Mouse (Mus musculus) kidney, embryonic 16.5 days (tissue): ENCODE measurements around the gene Hamp. TPM values are rescaled to one million over a fixed set of nuclear protein-coding genes. Genes with fewer than 3 reads are reported as not detected.

Experiments
- ATAC-seq: fragments of 200-750 bp; cut with Nextera tagmentation; 2 replicates; pipeline ENCODE4 v1.8.0; 2017; ENCODE audit warnings: moderate TSS enrichment; ENCODE audit not compliant: low FRiP score, low TSS enrichment
- H3K27ac ChIP-seq: fragments of 300-500 bp; sonication (generic); 2 replicates; pipeline ENCODE4 v1.5.1; 2014; ENCODE audit warnings: low read length
- H3K27me3 ChIP-seq: fragments of 300-500 bp; sonication (generic); 2 replicates; pipeline ENCODE4 v1.6.1; 2014; ENCODE audit warnings: low read length, control low read depth, mixed read lengths; ENCODE audit not compliant: insufficient read depth
- H3K36me3 ChIP-seq: fragments of 300-500 bp; sonication (generic); 2 replicates; pipeline ENCODE4 v1.6.1; 2014; ENCODE audit warnings: low read length, control low read depth, mixed read lengths; ENCODE audit not compliant: insufficient read depth
- H3K4me1 ChIP-seq: fragments of 300-500 bp; sonication (generic); 2 replicates; pipeline ENCODE4 v1.6.1; 2014; ENCODE audit warnings: low read length, control low read depth, mixed read lengths; ENCODE audit not compliant: insufficient read depth
- H3K4me2 ChIP-seq: fragments of 300-500 bp; sonication (generic); replicated peaks from 2 replicates; pipeline ENCODE4 v1.6.1; 2014; ENCODE audit warnings: low read depth, low read length
- H3K4me3 ChIP-seq: fragments of 300-500 bp; sonication (generic); 2 replicates; pipeline ENCODE4 v1.5.1; 2014; ENCODE audit warnings: mild to moderate bottlenecking, low read length
- H3K9ac ChIP-seq: fragments of 300-500 bp; sonication (generic); replicated peaks from 2 replicates; pipeline ENCODE4 v1.6.1; 2014; ENCODE audit warnings: low read length
- H3K9me3 ChIP-seq: fragments of 300-500 bp; sonication (generic); 2 replicates; pipeline ENCODE4 v1.6.1; 2016; ENCODE audit warnings: low read length, control low read depth
- WGBS: fragments of 180-500 bp; shearing (Covaris S2); extraction: QIAGEN DNeasy Blood & Tissue Kit; methylation state at CpG from one replicate; pipeline ENCODE4 v1.1.7; 2014; 5-methylcytosine and 5-hydroxymethylcytosine counted together
- polyA plus RNA-seq: library from polyadenylated mRNA; unstranded; fragments of >200 nt; fragmentation: Nextera tagmentation; extraction: Ambion mirVana; gene quantifications from 2 replicates; pipeline ENCODE4 v1.2.1, GENCODE M21; 2015

Gene Hamp
- not detected in 2 replicates for polyA plus RNA-seq

GRCm38 (mm10) chr7:30943909-30944635 is at the start of gene Hamp:
Hamp (minus strand) TSS chr7:30944032.
- no peak within 1 kb of the TSS for H3K4me3 ChIP-seq
- no peak for ATAC-seq
- peaks cover 10% of the 10 kb centered on the region for H3K36me3 ChIP-seq
- H3K4me2 ChIP-seq = no peak within 1 kb of the TSS
- H3K27ac ChIP-seq = no peak within 1 kb of the TSS
- no peaks in the 10 kb centered on the region for H3K9me3 ChIP-seq
- no peaks in the 10 kb centered on the region for H3K4me1 ChIP-seq
- no peak within 1 kb of the TSS for H3K9ac ChIP-seq
- H3K27me3 ChIP-seq = no peaks in the 10 kb centered on the region
- WGBS = 71% methylated on average over 9 of the region's 9 CpGs

- Histone ChIP-seq H3K9ac (no peak overlapping the region), H3K4me2 (no peak overlapping the region), H3K9me3 (peaks cover 6% of the 10 kb centered on the region), H3K27me3 (no peaks in the 10 kb centered on the region), H3K4me1 (no peaks in the 10 kb centered on the region), H3K4me3 (no peak overlapping the region), H3K36me3 (no peaks in the 10 kb centered on the region), H3K27ac (no peak overlapping the region)
- ATAC-seq = no peak
- WGBS = 83% methylated on average over 5 of the region's 5 CpGs
Measured at GRCm38 (mm10) chr7:30992148-30992547, 48.3 kb upstream of the Hamp start.

- 86% methylated on average over 4 of the region's 4 CpGs for WGBS
- Histone ChIP-seq H3K27me3 (no peaks in the 10 kb centered on the region), H3K4me1 (no peaks in the 10 kb centered on the region), H3K4me3 (no peak overlapping the region), H3K9me3 (no peaks in the 10 kb centered on the region), H3K27ac (no peak overlapping the region), H3K4me2 (no peak overlapping the region), H3K9ac (no peak overlapping the region), H3K36me3 (no peaks in the 10 kb centered on the region)
- no peak for ATAC-seq
Measured at GRCm38 (mm10) chr7:30988519-30989162, 44.8 kb upstream of the Hamp start.

- Histone ChIP-seq H3K9ac (no peak overlapping the region), H3K4me2 (no peak overlapping the region), H3K9me3 (no peaks in the 10 kb centered on the region), H3K27me3 (no peaks in the 10 kb centered on the region), H3K36me3 (no peaks in the 10 kb centered on the region), H3K4me1 (no peaks in the 10 kb centered on the region), H3K27ac (no peak overlapping the region), H3K4me3 (no peak overlapping the region)
- WGBS = 86% methylated on average over 9 of the region's 9 CpGs
- ATAC-seq = no peak
Measured at GRCm38 (mm10) chr7:30985357-30985756, 41.5 kb upstream of the Hamp start.

- Histone ChIP-seq H3K4me3 (no peak overlapping the region), H3K9ac (no peak overlapping the region), H3K27me3 (no peaks in the 10 kb centered on the region), H3K36me3 (no peaks in the 10 kb centered on the region), H3K9me3 (no peaks in the 10 kb centered on the region), H3K4me2 (no peak overlapping the region), H3K4me1 (no peaks in the 10 kb centered on the region), H3K27ac (no peak overlapping the region)
- WGBS = 88% methylated on average over 4 of the region's 4 CpGs
- ATAC-seq = no peak
Measured at GRCm38 (mm10) chr7:30981703-30982102, 37.9 kb upstream of the Hamp start.

GRCm38 (mm10) chr7:30973501-30974289 is 29.9 kb upstream of the Hamp start, which contains the start of gene Fam187b:
Fam187b (plus strand) TSS chr7:30973790.
- peak; percentile 96 for ATAC-seq
- H3K27me3 ChIP-seq = peaks cover 8% of the 10 kb centered on the region; the same call in 1 of the 2 replicates
- WGBS = under 1% methylated on average over 37 of the region's 37 CpGs
- H3K9ac ChIP-seq = peak within 1 kb of the TSS; percentile 72
- H3K36me3 ChIP-seq = peaks cover under 1% of the 10 kb centered on the region; the same call in 1 of the 2 replicates
- peak within 1 kb of the TSS; percentile 62 for H3K4me3 ChIP-seq
- H3K4me1 ChIP-seq = peaks cover 16% of the 10 kb centered on the region
- H3K27ac ChIP-seq = peak within 1 kb of the TSS; percentile 96
- H3K4me2 ChIP-seq = peak within 1 kb of the TSS; percentile 64
- no peaks in the 10 kb centered on the region for H3K9me3 ChIP-seq

GRCm38 (mm10) chr7:30973251-30973500 is 29.3 kb upstream of the Hamp start, which contains the start of gene Lsr:
Lsr (minus strand) TSS chr7:30973464.
- Histone ChIP-seq H3K4me3 (peak within 1 kb of the TSS; percentile 62), H3K9me3 (no peaks in the 10 kb centered on the region), H3K9ac (peak within 1 kb of the TSS; percentile 72), H3K27ac (peak within 1 kb of the TSS; percentile 96), H3K36me3 (peaks cover 3% of the 10 kb centered on the region; the same call in 1 of the 2 replicates), H3K27me3 (peaks cover 8% of the 10 kb centered on the region; the same call in 1 of the 2 replicates), H3K4me2 (peak within 1 kb of the TSS; percentile 64), H3K4me1 (peaks cover 16% of the 10 kb centered on the region)
- WGBS = 1% methylated on average over 19 of the region's 19 CpGs
- peak; percentile 92; the same call in 1 of the 2 replicates for ATAC-seq

GRCm38 (mm10) chr7:30972426-30973250 is 28.8 kb upstream of the Hamp start:
- peak overlapping the region; percentile 64 for H3K4me2 ChIP-seq
- no peaks in the 10 kb centered on the region for H3K9me3 ChIP-seq
- H3K9ac ChIP-seq = peak overlapping the region; percentile 72
- peak overlapping the region; percentile 67 for H3K27ac ChIP-seq
- H3K4me1 ChIP-seq = peaks cover 16% of the 10 kb centered on the region
- peaks cover 8% of the 10 kb centered on the region; the same call in 1 of the 2 replicates for H3K27me3 ChIP-seq
- H3K36me3 ChIP-seq = peaks cover 3% of the 10 kb centered on the region; the same call in 1 of the 2 replicates
- peak; percentile 53; the same call in 1 of the 2 replicates for ATAC-seq
- 4% methylated on average over 41 of the region's 41 CpGs for WGBS
- H3K4me3 ChIP-seq = peak overlapping the region; percentile 62

- ATAC-seq = no peak
- H3K9ac ChIP-seq = peak overlapping the region; percentile 72
- 87% methylated on average over 15 of the region's 15 CpGs for WGBS
Measured at GRCm38 (mm10) chr7:30971901-30972300, 28.1 kb upstream of the Hamp start.

More at GRCm38 (mm10) chr7:30971901-30972300, 28.1 kb upstream of the Hamp start:
- Histone ChIP-seq H3K4me3 (peak overlapping the region; percentile 62), H3K4me2 (peak overlapping the region; percentile 64), H3K9me3 (no peaks in the 10 kb centered on the region), H3K4me1 (peaks cover 16% of the 10 kb centered on the region), H3K27ac (no peak overlapping the region), H3K36me3 (peaks cover 3% of the 10 kb centered on the region; the same call in 1 of the 2 replicates), H3K27me3 (peaks cover 8% of the 10 kb centered on the region; the same call in 1 of the 2 replicates)
